Mouse (Mus musculus): ENCODE data around the gene Akr1c18.

The Akr1c18 gene

GRCm38 (mm10) chr13:4101691-4102090 lies 48.8 kb downstream of the Akr1c18 start:
- DNase-seq, result no peak

Measured in cerebellum, postnatal 36 days (tissue).